Mouse (Mus musculus): Measurements from ENCODE around the gene Bend7.

The Bend7 gene

DNA sequence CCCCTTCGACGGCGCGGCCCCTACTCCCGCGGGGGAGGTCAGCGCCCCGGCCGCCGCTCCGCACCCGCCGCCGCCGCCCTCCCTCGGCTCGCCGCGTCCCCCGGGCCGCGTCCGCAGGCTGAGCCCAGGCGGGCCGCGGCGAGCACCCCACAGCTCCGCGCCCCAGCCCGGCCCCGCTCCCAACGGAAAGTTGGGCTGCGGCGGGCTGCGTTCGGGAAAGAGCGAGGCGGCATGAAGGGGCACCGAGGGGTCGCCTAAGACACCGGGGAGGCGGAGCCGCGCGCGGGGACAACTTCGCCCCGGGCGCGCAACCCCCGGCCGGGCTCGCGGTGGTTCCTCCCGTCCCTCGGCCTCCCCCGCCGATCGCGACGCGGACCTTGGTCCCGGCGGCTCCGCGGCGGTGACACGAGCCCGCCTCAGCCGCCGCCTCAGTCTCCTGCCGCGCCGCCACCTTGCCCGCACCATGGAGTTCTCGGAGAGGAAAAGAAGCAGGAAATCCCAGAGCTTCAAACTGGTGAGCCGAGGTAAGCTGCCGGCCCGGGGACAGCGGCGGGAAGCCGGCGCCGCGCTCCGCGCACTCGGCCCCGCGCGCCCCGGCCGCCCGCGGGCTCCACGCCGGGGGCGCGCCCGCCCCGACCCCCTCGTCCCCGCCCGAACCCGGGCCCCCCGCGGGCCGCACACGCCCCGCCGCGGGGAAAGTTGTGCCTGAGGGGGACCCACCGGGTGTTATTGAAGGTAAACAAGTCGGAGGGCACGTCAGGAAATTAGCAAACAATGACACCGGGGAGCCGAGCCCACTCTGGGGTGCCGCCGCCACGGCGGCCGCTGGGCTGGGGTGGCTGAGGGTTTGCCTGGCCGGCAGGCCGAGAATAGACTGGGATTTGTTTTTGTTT lies at the start of gene Bend7:
Gene Bend7, plus strand, starts transcription at position 63 of the 893 bp plus-strand sequence.
- DNase-seq (ENCODE audit: low read depth in 2 of 2, low spot score in 2 of 2), result no peak

GRCm38 (mm10) chr2:4668626-4669025 lies 49.0 kb upstream of the Bend7 start:
- no peak for DNase-seq (ENCODE audit: low read depth in 2 of 2, low spot score in 2 of 2)

- no peak for DNase-seq (ENCODE audit: low read depth in 2 of 2, low spot score in 2 of 2)
Measured at GRCm38 (mm10) chr2:4669701-4670100, 47.9 kb upstream of the Bend7 start.

DNA sequence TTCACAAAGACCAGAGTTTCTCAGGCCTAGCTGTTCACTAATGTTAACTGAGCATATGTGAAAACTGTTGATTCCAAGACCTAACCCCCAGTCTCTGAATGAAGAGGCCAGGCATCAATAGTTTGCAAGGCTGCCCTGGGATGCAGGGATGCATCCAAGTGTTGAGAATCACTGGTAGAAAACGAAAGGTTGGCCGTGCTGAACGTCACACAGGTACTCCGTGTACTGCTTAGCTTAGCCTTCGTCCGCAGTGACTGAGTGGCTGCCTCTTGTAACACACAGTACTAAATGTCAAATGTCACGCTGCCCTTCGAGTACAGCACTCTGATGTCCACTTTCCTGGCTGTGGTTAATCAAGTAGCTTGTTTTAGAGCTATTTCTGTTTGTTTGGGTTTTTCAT lies 46.0 kb upstream of the Bend7 start:
- DNase-seq (ENCODE audit: low read depth in 2 of 2, low spot score in 2 of 2), result no peak

DNA sequence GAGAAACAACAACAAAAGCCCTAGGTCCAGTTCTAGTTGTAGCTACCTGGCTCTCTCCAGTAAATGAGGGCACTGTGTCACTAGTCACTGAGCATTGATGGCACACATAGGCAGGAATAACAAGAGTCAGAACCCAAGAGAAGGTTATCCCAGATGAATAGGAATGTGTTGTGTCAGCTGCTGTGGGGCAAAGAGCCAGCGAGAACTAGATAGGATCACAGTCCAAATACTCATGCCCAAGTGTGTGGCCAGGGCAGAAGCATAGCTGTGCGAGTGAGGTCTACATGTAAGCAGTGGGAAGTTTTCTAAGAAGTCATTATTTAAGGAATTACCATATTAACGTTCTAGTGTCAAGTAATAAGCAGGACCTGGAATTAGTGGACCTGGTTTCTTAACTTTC lies 37.7 kb upstream of the Bend7 start:
- no peak for DNase-seq (ENCODE audit: low read depth in 2 of 2, low spot score in 2 of 2)

DNA sequence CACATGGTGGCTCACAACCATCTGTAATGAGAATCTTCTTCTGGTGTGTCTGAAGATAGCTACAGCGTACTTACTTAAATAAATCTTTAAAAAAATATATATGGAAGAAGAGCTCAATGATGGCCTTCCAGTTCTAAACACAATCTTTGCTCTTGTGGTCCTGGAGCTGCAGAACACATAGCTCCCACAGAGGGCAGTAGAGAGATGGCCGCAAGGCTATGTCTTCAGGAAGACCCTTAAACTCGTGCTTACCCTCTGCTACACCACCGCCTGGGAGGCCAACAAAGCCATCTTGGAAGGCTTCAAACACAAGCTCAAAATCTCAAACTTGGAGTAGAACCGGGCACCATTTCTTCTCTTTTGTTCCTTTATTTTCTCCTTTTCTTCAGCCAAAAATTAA lies 6.4 kb upstream of the Bend7 start:
- peak in 1 of 2 experiments; percentile 8 for DNase-seq (ENCODE audit: low read depth in 2 of 2, low spot score in 2 of 2)

- DNase-seq (ENCODE audit: low read depth in 2 of 2, low spot score in 2 of 2), result no peak
Measured at GRCm38 (mm10) chr2:4717081-4717768, 406 bp upstream of the Bend7 start.

- DNase-seq (ENCODE audit: low read depth in 2 of 2, low spot score in 2 of 2), result no peak
Measured at GRCm38 (mm10) chr2:4723088-4723487, 5.5 kb downstream of the Bend7 start.

GRCm38 (mm10) chr2:4730161-4730560 lies 12.5 kb downstream of the Bend7 start:
- DNase-seq (ENCODE audit: low read depth in 2 of 2, low spot score in 2 of 2), result peak; percentile 31 to 38

- no peak for DNase-seq (ENCODE audit: low read depth in 2 of 2, low spot score in 2 of 2)
Measured at GRCm38 (mm10) chr2:4733971-4734370, 16.3 kb downstream of the Bend7 start.

- DNase-seq (ENCODE audit: low read depth in 2 of 2, low spot score in 2 of 2), result no peak
Measured at GRCm38 (mm10) chr2:4736095-4736797, 18.6 kb downstream of the Bend7 start.

GRCm38 (mm10) chr2:4736798-4737155 lies 19.1 kb downstream of the Bend7 start:
- no peak for DNase-seq (ENCODE audit: low read depth in 2 of 2, low spot score in 2 of 2)

DNA sequence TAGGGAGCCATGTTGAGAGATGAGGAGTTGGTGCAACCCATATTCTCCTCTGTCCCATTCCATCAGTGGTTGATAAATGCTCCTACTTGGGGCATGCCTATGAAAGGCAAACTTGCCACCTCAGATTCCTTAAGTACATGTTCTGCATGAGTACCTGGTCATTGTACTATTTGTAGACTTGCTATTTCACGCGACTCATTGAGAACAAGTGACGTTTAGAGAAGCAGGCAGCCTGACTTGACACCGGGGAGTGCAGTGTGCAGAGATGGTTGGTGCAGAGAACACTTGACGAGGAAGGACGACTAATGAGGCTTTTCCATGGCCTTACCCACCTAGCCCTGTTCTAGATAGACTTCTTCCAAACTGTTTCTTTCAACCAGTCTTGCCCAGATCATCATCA lies 34.3 kb downstream of the Bend7 start:
- no peak for DNase-seq (ENCODE audit: low read depth in 2 of 2, low spot score in 2 of 2)

DNA sequence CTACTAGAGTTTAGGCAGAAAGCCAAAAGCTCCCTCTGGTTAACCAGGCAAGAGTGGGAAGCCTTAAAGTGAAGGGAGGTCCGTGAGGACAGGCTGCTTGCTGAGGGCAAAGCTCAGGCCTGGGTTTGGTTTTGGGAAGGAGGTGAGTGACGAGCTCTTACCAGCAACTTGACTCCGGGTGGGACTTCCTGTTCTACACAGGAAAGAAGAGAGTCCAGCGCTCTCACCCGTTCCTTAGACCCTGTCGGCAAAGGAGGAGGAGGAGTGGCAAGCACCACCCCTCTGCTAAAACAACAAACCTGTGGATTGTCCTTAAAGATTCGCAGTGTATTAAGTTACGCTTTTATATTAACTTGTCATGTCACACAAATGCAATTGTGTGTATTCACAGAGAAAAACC lies 38.1 kb downstream of the Bend7 start:
- no peak for DNase-seq (ENCODE audit: low read depth in 2 of 2, low spot score in 2 of 2)

GRCm38 (mm10) chr2:4757218-4757617 lies 39.6 kb downstream of the Bend7 start:
- no peak for DNase-seq (ENCODE audit: low read depth in 2 of 2, low spot score in 2 of 2)

DNA sequence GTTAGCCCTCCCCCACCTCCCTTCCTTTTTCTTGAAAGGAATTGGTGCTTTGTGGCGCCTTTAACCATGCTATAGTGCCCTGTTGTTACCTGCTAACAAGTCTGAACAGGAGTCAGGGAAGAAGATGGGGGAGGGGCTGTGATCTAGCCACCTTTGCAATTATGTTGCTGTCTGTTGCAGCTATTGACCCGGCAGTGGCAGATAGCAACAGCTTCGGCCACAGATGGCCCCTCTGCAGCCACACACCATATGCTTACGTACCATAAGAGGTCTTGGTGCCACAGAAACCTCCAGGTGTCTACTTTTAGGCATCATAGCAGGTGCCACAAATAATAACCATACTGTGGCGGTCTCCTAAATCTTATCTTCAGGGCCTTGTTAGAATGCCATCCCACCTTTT lies 43.1 kb downstream of the Bend7 start:
- no peak for DNase-seq (ENCODE audit: low read depth in 2 of 2, low spot score in 2 of 2)

GRCm38 (mm10) chr2:4761906-4762305 lies 44.3 kb downstream of the Bend7 start:
- DNase-seq (ENCODE audit: low read depth in 2 of 2, low spot score in 2 of 2), result no peak

- no peak for DNase-seq (ENCODE audit: low read depth in 2 of 2, low spot score in 2 of 2)
Measured at GRCm38 (mm10) chr2:4764071-4764470, 46.4 kb downstream of the Bend7 start.

DNA sequence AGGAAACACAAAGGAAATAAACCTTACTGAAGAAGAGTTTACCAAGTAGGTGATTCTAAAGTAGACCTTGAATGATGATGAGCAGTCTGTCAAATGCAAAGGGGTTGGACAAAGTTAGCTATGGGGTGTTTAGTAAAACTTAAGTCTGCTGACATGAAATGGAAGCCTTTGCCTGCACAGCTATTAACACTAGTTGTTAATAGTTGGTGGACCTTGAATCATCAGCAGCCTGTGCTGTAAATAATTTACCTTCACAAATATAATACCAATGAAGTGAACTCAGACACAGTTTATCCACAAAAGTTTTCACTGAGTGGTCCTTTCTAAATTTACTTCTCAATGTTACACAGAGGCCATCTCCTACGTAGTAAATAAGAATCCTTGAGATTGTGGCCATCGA lies 52.7 kb downstream of the Bend7 start:
- DNase-seq (ENCODE audit: low read depth in 2 of 2, low spot score in 2 of 2), result no peak

DNA sequence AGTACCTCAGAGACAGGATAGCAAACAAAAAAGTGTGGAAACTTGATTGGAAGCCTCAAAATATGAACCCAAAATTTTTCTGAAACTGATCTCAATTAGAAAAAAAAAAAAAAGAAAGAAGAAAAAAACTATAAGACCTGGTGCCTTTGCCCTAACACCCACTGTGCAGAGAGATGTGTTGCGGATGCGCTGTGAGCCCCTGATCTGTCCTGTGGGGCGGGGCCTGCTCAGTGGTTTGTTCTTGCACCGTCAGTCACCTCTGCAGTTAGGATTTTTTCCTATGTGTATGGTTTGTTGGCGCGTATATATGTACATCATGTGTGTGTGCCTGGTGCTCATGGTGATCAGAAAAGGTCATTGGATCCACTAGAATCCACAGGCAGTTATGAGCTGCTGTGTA lies 56.3 kb downstream of the Bend7 start:
- DNase-seq (ENCODE audit: low read depth in 2 of 2, low spot score in 2 of 2), result no peak

GRCm38 (mm10) chr2:4777291-4777690 lies 59.7 kb downstream of the Bend7 start:
- DNase-seq (ENCODE audit: low read depth in 2 of 2, low spot score in 2 of 2), result no peak

DNA sequence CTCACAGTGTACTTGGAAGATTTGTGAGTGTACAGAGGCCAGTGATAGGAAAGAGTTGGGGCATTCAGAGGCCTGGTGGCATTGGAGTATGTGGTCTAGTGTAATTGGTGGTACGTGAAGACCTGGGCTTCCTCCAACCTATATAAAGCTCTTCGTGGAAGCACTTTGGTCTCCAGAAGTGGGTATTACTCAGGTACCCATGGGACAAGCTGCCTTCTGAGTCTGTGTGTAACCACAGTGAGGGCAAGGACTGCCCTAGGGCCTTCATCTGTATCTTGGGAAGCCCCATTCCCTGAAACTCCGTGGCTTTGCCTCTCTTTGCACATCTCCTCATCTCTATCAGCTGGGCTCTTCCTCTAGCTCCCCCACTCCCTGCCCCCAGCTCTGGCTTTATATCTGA lies 64.0 kb downstream of the Bend7 start:
- DNase-seq (ENCODE audit: low read depth in 2 of 2, low spot score in 2 of 2), result no peak

Measured in CD8-positive naive resting alpha-beta T cell, adult 2 months (primary cell).